Mouse (Mus musculus) forebrain, postnatal 0 days (tissue): ENCODE measurements around the gene Lyz1. TPM values are rescaled to one million over a fixed set of nuclear protein-coding genes. Genes with fewer than 3 reads are reported as not detected.
"Not testable (repeated sequence)": the region's sequence is repeated elsewhere in the genome, so short reads cannot be mapped to it uniquely, and the experiment has no call there.

Experiments used
- ATAC-seq: fragments of 200-750 bp; cut with Nextera tagmentation; 2 replicates; pipeline ENCODE4 v1.8.0; 2017; ENCODE audit warnings: mild to moderate bottlenecking, moderate library complexity
- DNase-seq: peaks from one replicate; pipeline ENCODE4 v3.0.0-alpha.2; 2015
- H3K27ac ChIP-seq: fragments of 300-500 bp; sonication (generic); 2 replicates; pipeline ENCODE4 v1.5.1; 2014; ENCODE audit warnings: low read depth, mild to moderate bottlenecking, antibody characterized with exemption, low read length, moderate library complexity, mixed read lengths
- H3K27me3 ChIP-seq: fragments of 300-500 bp; sonication (generic); 2 replicates; pipeline ENCODE4 v1.6.1; 2014; ENCODE audit warnings: mild to moderate bottlenecking, low read length, mixed read lengths; ENCODE audit not compliant: insufficient read depth
- H3K36me3 ChIP-seq: fragments of 300-500 bp; sonication (generic); 2 replicates; pipeline ENCODE4 v1.6.1; 2014; ENCODE audit warnings: mild to moderate bottlenecking, moderate library complexity; ENCODE audit not compliant: insufficient read depth
- H3K4me1 ChIP-seq: fragments of 300-500 bp; sonication (generic); 2 replicates; pipeline ENCODE4 v1.6.1; 2014; ENCODE audit warnings: antibody characterized with exemption; ENCODE audit not compliant: insufficient read depth
- H3K4me2 ChIP-seq: fragments of 300-500 bp; sonication (generic); 2 replicates; pipeline ENCODE4 v1.6.1; 2014; ENCODE audit warnings: low read depth, mild to moderate bottlenecking, moderate library complexity
- H3K4me3 ChIP-seq: fragments of 300-500 bp; sonication (generic); 2 replicates; pipeline ENCODE4 v1.5.1; 2014; ENCODE audit warnings: low read depth, low read length, mixed read lengths
- H3K9ac ChIP-seq: fragments of 300-500 bp; sonication (generic); 2 replicates; pipeline ENCODE4 v1.6.1; 2014; ENCODE audit warnings: mild to moderate bottlenecking
- H3K9me3 ChIP-seq: fragments of 300-500 bp; sonication (generic); 2 replicates; pipeline ENCODE4 v1.6.1; 2016; ENCODE audit warnings: low read length
- CTCF ChIP-seq: sonication (generic); IDR thresholded peaks from 2 replicates; pipeline ENCODE4 v1.5.1; 2016; ENCODE audit warnings: antibody characterized with exemption, control low read depth, low read depth
- WGBS: fragments of 180-500 bp; shearing (Covaris S2); extraction: QIAGEN DNeasy Blood & Tissue Kit; methylation state at CpG from one replicate; pipeline ENCODE4 v1.1.7; 2014; 5-methylcytosine and 5-hydroxymethylcytosine counted together
- polyA plus RNA-seq: library from polyadenylated mRNA; unstranded; fragments of >200 nt; fragmentation: Nextera tagmentation; extraction: Ambion mirVana; gene quantifications from 2 replicates; pipeline ENCODE4 v1.2.1, GENCODE M21; 2015
- total RNA-seq: library from RNA; depleted of rRNA; stranded (reverse); fragments of >200 nt; gene quantifications from 2 replicates; pipeline ENCODE4 v1.2.3, GENCODE M21; 2014

The Lyz1 gene
- total and polyA plus RNA-seq, 2 experiments from 2014 or later: 0.16 TPM; not detected in 1

DNA sequence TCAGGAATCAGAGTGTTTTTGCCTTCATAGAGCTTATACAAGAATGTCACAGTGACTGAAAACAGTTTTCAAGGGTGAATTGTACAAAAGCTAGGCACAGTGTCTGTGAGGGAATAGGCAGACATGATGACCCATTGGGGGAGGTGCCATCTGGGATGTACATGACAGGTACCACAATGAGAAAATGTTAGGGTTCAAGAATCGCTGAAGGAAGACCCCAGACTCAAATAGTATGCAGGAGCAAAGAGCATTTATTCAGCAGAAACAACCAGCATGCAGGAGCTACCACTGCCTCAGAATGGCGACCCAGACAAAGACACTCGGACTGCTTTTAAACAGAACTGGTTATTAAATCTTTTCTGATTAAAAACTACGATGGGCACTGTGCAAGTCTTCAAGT lies 6.4 kb upstream of the Lyz1 start:
- no peaks in the 10 kb centered on the region for H3K36me3 ChIP-seq
- no peak overlapping the region for H3K4me3 ChIP-seq
- TF ChIP-seq CTCF: no peak

DNA sequence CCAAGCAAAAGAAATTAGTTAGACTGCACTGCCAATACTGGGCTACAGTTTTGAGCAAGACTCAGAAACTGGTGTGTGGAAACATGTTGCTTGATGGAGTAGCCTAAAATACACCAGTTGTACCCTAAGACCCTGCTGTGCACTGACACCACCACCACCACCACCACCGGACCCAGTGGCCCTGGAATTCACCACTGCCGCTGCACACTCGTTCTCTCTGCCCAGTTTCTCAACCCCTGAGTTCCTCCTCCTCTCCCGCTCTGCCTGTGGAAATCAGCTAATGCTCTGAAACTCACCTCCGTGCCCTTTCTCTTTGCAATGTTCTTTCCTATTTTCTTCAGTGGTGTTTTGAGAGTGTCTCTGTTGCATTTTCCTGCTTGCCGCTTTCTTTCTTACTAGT lies 5.7 kb upstream of the Lyz1 start:
- Histone ChIP-seq H3K9me3 (no peaks in the 10 kb centered on the region), H3K4me3 (no peak overlapping the region), H3K27me3 (no peaks in the 10 kb centered on the region), H3K9ac (no peak overlapping the region), H3K36me3 (no peaks in the 10 kb centered on the region), H3K27ac (no peak overlapping the region), H3K4me2 (no peak overlapping the region), H3K4me1 (no peaks in the 10 kb centered on the region)
- 86% methylated on average over 6 of the region's 6 CpGs for WGBS
- no peak for TF ChIP-seq CTCF
- ATAC-seq (no peak), DNase-seq (no peak)

More for the DNA sequence above, 6.4 kb upstream of the Lyz1 start:
- H3K27me3 ChIP-seq: no peaks in the 10 kb centered on the region
- H3K9me3 ChIP-seq: no peaks in the 10 kb centered on the region
- 91% methylated on average over 4 of the region's 4 CpGs for WGBS
- DNase-seq (no peak), ATAC-seq (no peak)
- no peak overlapping the region for H3K27ac ChIP-seq
- H3K4me1 ChIP-seq: no peaks in the 10 kb centered on the region
- no peak overlapping the region for H3K9ac ChIP-seq
- no peak overlapping the region for H3K4me2 ChIP-seq

DNA sequence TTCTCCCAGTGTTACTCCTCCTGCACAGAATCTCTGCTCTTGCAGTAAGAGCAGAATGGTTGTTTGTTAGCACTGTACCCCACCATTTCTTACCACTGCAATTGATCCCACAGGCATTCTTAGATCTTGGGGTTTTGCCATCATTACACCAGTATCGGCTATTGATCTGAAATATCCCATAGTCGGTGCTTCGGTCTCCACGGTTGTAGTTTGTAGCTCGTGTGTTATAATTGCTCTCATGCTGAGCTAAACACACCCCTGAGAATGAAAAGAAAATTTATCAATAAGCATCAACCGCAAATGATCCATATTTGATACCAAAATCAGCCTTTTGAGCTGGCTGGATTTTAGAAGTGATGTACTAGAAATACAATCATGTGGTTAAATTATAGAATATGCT lies 1.7 kb downstream of the Lyz1 start:
- DNase-seq, ATAC-seq, H3K9me3 ChIP-seq, H3K27ac ChIP-seq, H3K9ac ChIP-seq, H3K36me3 ChIP-seq, H3K4me2 ChIP-seq, H3K4me3 ChIP-seq, H3K4me1 ChIP-seq, H3K27me3 ChIP-seq: not testable (repeated sequence)
- WGBS: 89% methylated on average over 6 of the region's 6 CpGs

DNA sequence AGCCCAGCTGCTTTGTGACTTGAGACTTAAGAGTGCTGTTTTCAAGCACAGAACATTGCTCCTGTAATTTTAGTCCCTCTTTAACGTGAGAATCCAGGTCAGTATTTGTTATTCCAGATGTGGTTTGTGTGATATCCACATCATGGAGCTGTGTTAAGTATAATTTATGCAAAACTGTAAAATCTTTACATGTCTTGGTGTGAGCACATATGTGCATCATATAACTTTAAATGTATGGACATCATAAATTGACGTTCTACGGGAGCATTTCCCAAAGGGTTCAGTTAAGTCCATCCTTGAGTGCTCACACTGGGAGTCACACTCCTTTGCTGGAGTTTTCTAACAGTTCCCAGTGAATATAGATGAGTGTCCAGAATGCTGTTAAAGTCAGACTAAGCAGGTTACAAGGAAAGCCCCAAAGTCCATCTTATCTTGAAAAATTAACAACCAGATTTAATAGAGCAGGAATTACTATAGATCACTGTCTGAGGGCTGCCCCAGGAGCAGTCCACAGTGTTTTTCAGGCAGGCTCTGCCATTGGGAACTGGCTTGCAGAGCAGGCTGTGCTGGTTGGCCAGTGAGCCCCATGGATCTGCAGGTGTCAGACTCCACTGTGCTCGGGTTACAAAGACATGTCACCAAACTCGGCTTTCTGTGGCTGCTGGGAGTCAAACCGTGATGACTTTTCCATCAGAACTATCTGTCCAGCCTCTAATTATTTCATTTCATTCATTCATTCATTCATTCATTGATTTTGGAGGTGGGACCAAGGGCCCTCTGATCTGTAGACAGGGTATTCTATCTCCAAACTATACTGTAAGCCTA lies 2.4 kb downstream of the Lyz1 start:
- Histone ChIP-seq H3K4me2 (no peak overlapping the region), H3K4me1 (no peaks in the 10 kb centered on the region), H3K36me3 (no peaks in the 10 kb centered on the region), H3K27me3 (no peaks in the 10 kb centered on the region), H3K9ac (no peak overlapping the region), H3K9me3 (no peaks in the 10 kb centered on the region), H3K4me3 (no peak overlapping the region), H3K27ac (no peak overlapping the region)
- no peak for TF ChIP-seq CTCF
- 58% methylated on average over 6 of the region's 6 CpGs for WGBS
- DNase-seq: no peak
- ATAC-seq: no peak

DNA sequence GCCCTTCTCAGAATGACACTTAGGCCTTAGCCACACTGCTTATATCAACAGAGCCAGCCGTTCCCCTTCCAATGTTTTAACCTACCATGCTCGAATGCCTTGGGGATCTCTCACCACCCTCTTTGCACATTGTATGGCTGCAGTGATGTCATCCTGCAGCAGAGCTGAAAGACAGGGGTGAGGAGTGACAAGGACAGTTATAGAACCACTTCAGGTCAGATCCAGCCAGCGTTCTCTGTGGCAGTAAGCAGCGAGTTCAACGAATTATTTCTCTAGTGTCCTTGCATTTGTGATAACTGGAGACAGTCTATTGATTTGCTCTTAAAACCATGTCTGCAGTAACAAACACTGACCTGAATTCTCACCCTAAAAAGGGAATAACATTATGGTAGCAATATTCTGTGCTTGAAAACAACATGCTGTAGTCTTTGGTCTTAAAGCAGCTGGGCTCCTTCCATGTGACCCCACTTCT lies 3.6 kb downstream of the Lyz1 start:
- ATAC-seq, H3K4me1 ChIP-seq: not testable (repeated sequence)

DNA sequence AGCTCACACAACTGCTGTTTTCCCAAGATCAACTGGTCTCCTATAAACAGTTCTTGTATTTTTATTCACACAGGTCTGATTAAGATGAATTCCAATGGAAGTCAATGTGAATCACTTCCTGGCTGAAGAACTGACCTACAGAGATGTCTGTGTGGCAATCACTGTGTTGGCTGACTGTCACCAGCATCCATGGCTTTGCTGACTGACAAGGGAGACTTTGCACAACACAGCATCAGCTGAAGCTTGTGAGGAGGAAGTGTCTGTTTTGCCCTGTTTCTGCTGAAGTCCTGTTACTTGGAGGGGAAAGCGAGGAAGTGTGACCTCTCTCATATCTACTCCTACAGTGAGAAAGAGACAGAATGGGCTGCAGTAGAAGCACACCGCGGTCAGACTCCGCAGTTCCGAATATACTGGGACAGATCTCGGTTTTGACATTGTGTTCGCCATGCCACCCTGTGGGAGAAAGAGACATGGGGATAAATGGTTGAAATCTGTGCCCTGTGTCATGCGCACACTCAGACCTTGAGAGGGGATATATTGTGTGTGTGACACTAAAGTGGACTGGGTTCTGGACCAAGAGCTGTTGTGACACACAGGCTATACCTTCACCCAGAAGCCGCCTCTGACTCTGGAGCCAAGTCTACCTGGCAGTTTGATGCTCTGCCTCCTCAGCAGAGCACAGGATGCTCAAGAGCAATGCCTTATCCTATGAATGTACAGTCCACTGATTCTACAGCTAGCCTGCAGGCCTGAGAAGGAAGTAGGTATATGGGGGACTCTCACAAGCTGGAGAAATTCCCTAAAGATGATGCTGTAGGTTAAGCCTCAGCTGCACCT lies 4.3 kb downstream of the Lyz1 start:
- no peaks in the 10 kb centered on the region for H3K36me3 ChIP-seq
- WGBS: 94% methylated on average over 9 of the region's 9 CpGs
- H3K27ac ChIP-seq: no peak overlapping the region
- H3K4me1 ChIP-seq: no peaks in the 10 kb centered on the region
- ATAC-seq: no peak
- no peaks in the 10 kb centered on the region for H3K9me3 ChIP-seq
- H3K4me3 ChIP-seq: no peak overlapping the region
- no peak overlapping the region for H3K4me2 ChIP-seq
- DNase-seq: no peak
- H3K27me3 ChIP-seq: no peaks in the 10 kb centered on the region
- no peak for TF ChIP-seq CTCF
- H3K9ac ChIP-seq: no peak overlapping the region

More for the DNA sequence above, 3.6 kb downstream of the Lyz1 start:
- not testable (repeated sequence) for H3K9me3 ChIP-seq, H3K27me3 ChIP-seq, H3K36me3 ChIP-seq, H3K4me3 ChIP-seq, H3K9ac ChIP-seq, H3K27ac ChIP-seq, DNase-seq, H3K4me2 ChIP-seq
- 80% methylated on average over 5 of the region's 5 CpGs for WGBS
